Mouse (Mus musculus): ENCODE measurements around the gene Chrm2.

DNA sequence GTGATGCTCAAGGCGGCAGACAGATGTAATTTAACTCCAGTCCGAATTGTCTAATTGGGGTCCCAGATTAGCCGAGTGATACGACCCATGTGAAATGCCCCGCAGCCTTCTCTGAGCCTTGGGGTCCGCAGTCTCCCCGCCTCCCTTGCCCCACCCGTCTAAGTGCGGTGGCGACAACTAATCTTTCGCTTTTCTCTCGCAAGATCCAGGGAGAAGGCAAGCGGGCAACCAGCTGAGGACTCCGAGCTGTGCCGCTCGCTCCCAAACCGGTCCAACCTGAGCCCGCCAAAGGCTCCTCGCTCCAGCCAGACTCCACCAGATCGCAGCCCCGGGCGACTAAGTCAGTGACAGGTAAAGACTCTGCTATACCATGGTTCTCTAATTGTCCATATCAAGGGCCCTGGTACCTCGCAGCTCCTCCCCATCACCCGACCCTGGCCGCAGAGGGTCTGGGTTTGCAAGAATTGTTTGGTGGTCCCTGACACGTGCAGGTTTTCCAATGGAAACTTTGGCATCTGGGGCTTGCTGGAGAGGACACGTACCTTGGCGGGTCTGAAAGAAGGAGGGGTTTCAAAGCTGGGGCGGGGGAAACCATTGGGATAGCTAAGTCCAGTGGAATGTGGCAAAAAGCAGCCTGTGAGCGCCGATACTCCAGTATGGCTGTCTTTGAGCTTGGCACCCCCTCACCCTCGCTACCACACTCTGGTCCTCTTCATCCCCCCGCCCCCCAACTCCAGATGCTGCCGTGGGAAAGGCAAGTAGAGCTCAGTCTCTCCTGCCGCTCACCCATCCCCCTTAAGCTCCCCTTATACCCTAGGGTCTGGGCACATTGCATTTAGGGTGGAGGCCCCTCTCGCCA, 746 bp downstream of the Chrm2 start:
- TF ChIP-seq PAX5 (IDR thresholded peaks at IDR 0.05; ENCODE audit: low read length): no peak
- no peak for TF ChIP-seq NELFE (IDR thresholded peaks at IDR 0.05; ENCODE audit: low read depth, low read length)
- no peak for TF ChIP-seq JUND (conservative IDR thresholded peaks at IDR 0.05; ENCODE audit: low read depth, low read length)
- TF ChIP-seq ZNF384 (IDR thresholded peaks at IDR 0.05; ENCODE audit: low read depth, low read length): no peak
- no peak for TF ChIP-seq EP300 (IDR thresholded peaks at IDR 0.05; ENCODE audit: low read length)
- no peak for TF ChIP-seq CTCF (conservative IDR thresholded peaks at IDR 0.05 in 1 of 2, IDR thresholded peaks at IDR 0.05 in 1 of 2; ENCODE audit: low read depth in 2 of 2, low read length in 2 of 2)
- TF ChIP-seq POLR2A (IDR thresholded peaks at IDR 0.05; ENCODE audit: low read depth, low read length): no peak
- TF ChIP-seq IRF4 (IDR thresholded peaks at IDR 0.05; ENCODE audit: low read depth, low read length): no peak
- TF ChIP-seq ZMIZ1 (IDR thresholded peaks at IDR 0.05; ENCODE audit: low read depth, low read length): no peak
- TF ChIP-seq ZC3H11A (IDR thresholded peaks at IDR 0.05; ENCODE audit: low read depth, low read length): no peak
- no peak for TF ChIP-seq MAFK (IDR thresholded peaks at IDR 0.05; ENCODE audit: insufficient replicate concordance, low read length)
- TF ChIP-seq MAX (IDR thresholded peaks at IDR 0.05; ENCODE audit: low read length): no peak
- no peak for TF ChIP-seq RAD21 (IDR thresholded peaks at IDR 0.05; ENCODE audit: low read depth, low read length)

All from CH12.LX (cell line).